8 mouse cellular contexts compared by ENCODE assay signal in the genomic region with DNA sequence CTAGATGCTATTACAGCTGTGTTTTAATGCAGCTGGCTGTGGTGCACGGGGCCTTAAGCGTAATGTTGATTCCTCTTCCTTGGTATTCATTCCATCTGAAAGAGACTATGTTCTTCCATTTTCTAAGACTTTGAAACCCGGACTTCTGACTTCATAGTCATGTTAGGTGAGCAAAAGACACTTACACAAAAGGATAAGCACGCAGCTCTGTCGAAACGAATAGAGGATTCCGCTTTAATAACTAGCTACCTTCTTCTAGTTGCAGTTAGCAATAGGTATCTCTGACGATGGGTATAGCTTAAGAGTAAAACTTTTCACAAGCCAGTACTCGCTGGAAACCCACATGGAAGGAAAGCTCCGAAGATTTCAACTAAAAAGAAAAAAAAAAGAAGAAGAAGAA. TPM values are rescaled to one million over a fixed set of nuclear protein-coding genes. Genes with fewer than 3 reads are reported as not detected.
DNase-seq lines count a peak whose midpoint lies in the region; ATAC-seq and TF ChIP-seq lines count a peak whose summit lies in the region.

No protein-coding gene starts in this region.

- H3K9me3 ChIP-seq in ES-E14 (ENCODE audit: control insufficient read depth, insufficient read depth, low read depth, low read length), result no peaks in the 10 kb centered on the region
- H3K9me3 ChIP-seq in heart, embryonic 15.5 days (replicated peaks), result no peaks in the 10 kb centered on the region
- H3K9me3 ChIP-seq in liver, embryonic 16.5 days (replicated peaks; ENCODE audit: control insufficient read depth, low read length), result no peaks in the 10 kb centered on the region

- no peaks in the 10 kb centered on the region for H3K27me3 ChIP-seq in heart, embryonic 15.5 days
- peaks cover 22% of the 10 kb centered on the region for H3K27me3 ChIP-seq in liver, embryonic 16.5 days (ENCODE audit: control insufficient read depth, insufficient read depth, low read depth, low read length)

- H3K4me1 ChIP-seq in ES-E14 (ENCODE audit: control insufficient read depth in 2 of 2, insufficient read depth in 2 of 2, low read length in 2 of 2, poor library complexity in 1 of 2), result peaks cover 0 to 11% of the 10 kb centered on the region in 2 experiments; a peak in 2 of 4 replicates
- H3K4me1 ChIP-seq in heart, embryonic 15.5 days (replicated peaks), result peaks cover 9% of the 10 kb centered on the region
- peaks cover 3% of the 10 kb centered on the region for H3K4me1 ChIP-seq in liver, embryonic 16.5 days (ENCODE audit: control insufficient read depth, low read depth, low read length)

- in situ Hi-C loops in ES-E14 (cut with MboI; ENCODE audit: low sequenced_read_pairs in 2 of 2, unreplicated experiment in 2 of 2), result no loop called here

- no peak overlapping the region for H3K27ac ChIP-seq in ES-E14 (ENCODE audit: insufficient read depth, low read depth, low read length, poor library complexity, severe bottlenecking)
- H3K27ac ChIP-seq in heart, embryonic 15.5 days, result peak overlapping the region; percentile 61
- no peak overlapping the region for H3K27ac ChIP-seq in liver, embryonic 16.5 days (ENCODE audit: low read length)

- ATAC-seq in heart, embryonic 15.5 days (replicated peaks; ENCODE audit: insufficient number of reproducible peaks, insufficient read depth, low FRiP score, low read depth), result no peak
- no peak for ATAC-seq in liver, embryonic 16.5 days (ENCODE audit: low read depth)
- no peak for ATAC-seq in megakaryocyte progenitor cell, adult 5-6 weeks (replicated peaks; ENCODE audit: poor library complexity)

- WGBS in heart, embryonic 15.5 days, result 10% methylated on average over 10 of the region's 10 CpGs
- 10% methylated on average over 10 of the region's 10 CpGs for WGBS in liver, embryonic 16.5 days (ENCODE audit: insufficient replicate concordance)

- peak; percentile 27 for DNase-seq in embryo, embryonic 9.5 days (ENCODE audit: extremely low spot score)
- DNase-seq in embryo, embryonic 10 days (ENCODE audit: low spot score), result no peak
- no peak for DNase-seq in ES-E14 (ENCODE audit: low read depth, low spot score)
- DNase-seq in right cerebral cortex, postnatal 14 days, result no peak
- no peak for DNase-seq in cerebellum, adult 11-12 months

- peak overlapping the region; percentile 97 for H3K4me2 ChIP-seq in heart, embryonic 15.5 days
- peak overlapping the region; percentile 74 for H3K4me2 ChIP-seq in liver, embryonic 16.5 days (ENCODE audit: low read depth, low read length)

- H3K9ac ChIP-seq in ES-E14 (ENCODE audit: insufficient read depth, low read depth, low read length, poor library complexity, severe bottlenecking), result peak overlapping the region; percentile 74; the same call in 1 of the 2 replicates
- peak overlapping the region; percentile 64; the same call in 1 of the 2 replicates for H3K9ac ChIP-seq in heart, embryonic 15.5 days
- H3K9ac ChIP-seq in liver, embryonic 16.5 days (ENCODE audit: low read depth, low read length), result no peak overlapping the region

- H3K36me3 ChIP-seq in ES-E14 (ENCODE audit: control insufficient read depth, insufficient read depth, low read length, poor library complexity, severe bottlenecking), result no peaks in the 10 kb centered on the region
- no peaks in the 10 kb centered on the region for H3K36me3 ChIP-seq in heart, embryonic 15.5 days
- H3K36me3 ChIP-seq in liver, embryonic 16.5 days (ENCODE audit: control insufficient read depth, insufficient read depth), result no peaks in the 10 kb centered on the region

- peak overlapping the region; percentile 83 to 91; a peak in 2 of 4 replicates for H3K4me3 ChIP-seq in ES-E14 (ENCODE audit: insufficient read depth in 1 of 2, low read depth in 1 of 2, low read length in 2 of 2, poor library complexity in 1 of 2, severe bottlenecking in 1 of 2)
- peak overlapping the region; percentile 80 for H3K4me3 ChIP-seq in heart, embryonic 15.5 days
- H3K4me3 ChIP-seq in liver, embryonic 16.5 days (ENCODE audit: low read depth, low read length), result peak overlapping the region; percentile 63

TF ChIP-seq in ES-E14, 5 proteins besides CTCF, POLR2A, EP300 and RAD21:
- TF ChIP-seq CHD2 (IDR thresholded peaks at IDR 0.05; ENCODE audit: low read depth, low read length), result no peak

RNA-seq across cellular contexts. Expression of a gene that starts 1.5 kb away (rescaled TPM):
- 31.0 and 44.2 TPM in 2 replicates for total RNA-seq in ES-E14 (2012; rRNA removed)
- polyA plus RNA-seq in heart, embryonic 15.5 days (2015; fragmentation: Nextera tagmentation; extraction: Ambion mirVana), result 18.7 and 22.5 TPM in 2 replicates
- 2.7 and 3.6 TPM in 2 replicates for polyA plus RNA-seq in liver, embryonic 16.5 days (2015; fragmentation: Nextera tagmentation; extraction: Ambion mirVana)
- 0.27 TPM in 1 of 2 replicates, not detected in the other for total RNA-seq in megakaryocyte progenitor cell, adult 5-6 weeks (2015)
- total RNA-seq in megakaryocyte progenitor cell, adult 5-6 weeks (2017), result 0.29 TPM in 1 of 2 replicates, not detected in the other

Comparison
In these comparisons a context has a peak if more than half of its experiments do, and no peak if none do; other contexts are left out.
1. RNA of a gene that starts 1.5 kb away (total RNA-seq): 31.0 to 44.2 TPM in ES-E14; 0.27 to 0.29 TPM in megakaryocyte progenitor cell, adult 5-6 weeks; every median in the first group is over 10 times any median in the second.
2. Peak in every context shown above with its lines, with median percentiles within 50 percentile points of each other: H3K4me3 ChIP-seq.